Mouse (Mus musculus): Measurements from ENCODE around the gene Plch1. TPM values are rescaled to one million over a fixed set of nuclear protein-coding genes. Genes with fewer than 3 reads are reported as not detected.

Gene Plch1
- polyA plus RNA-seq, 1 experiment from 2014 or later: 0.49 TPM

DNA sequence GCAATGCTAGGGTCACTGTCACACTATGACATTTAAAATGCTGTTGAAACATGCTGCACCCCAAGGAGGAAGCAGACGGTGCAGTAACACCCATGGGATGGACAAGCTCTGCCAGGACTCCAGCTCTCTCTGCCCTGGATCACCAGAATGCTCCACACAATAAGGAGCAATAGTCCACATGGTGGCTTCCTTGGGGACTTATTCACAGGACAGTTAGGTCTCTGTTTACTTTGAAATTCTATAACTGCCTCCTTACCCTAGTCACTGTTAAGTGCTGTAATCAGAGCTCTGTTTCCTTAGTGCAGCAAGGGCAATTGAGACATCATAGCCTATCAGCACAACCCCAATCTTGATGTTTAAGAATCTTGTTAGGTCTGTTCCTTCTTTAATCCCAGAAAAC is 92.4 kb downstream of the Plch1 start:
- Histone ChIP-seq H3K9me3 (no peaks in the 10 kb centered on the region), H3K27me3 (replicated peaks) (no peaks in the 10 kb centered on the region), H3K27ac (replicated peaks) (no peak overlapping the region), H3K9ac (no peak overlapping the region), H3K4me3 (no peak overlapping the region), H3K4me1 (no peaks in the 10 kb centered on the region), H3K4me2 (no peak overlapping the region), H3K36me3 (no peaks in the 10 kb centered on the region)
- WGBS: 47% methylated on average over 1 of the region's 1 CpGs
- no peak for ATAC-seq (ENCODE audit: extremely low read depth, insufficient number of reproducible peaks, low FRiP score, low TSS enrichment)

DNA sequence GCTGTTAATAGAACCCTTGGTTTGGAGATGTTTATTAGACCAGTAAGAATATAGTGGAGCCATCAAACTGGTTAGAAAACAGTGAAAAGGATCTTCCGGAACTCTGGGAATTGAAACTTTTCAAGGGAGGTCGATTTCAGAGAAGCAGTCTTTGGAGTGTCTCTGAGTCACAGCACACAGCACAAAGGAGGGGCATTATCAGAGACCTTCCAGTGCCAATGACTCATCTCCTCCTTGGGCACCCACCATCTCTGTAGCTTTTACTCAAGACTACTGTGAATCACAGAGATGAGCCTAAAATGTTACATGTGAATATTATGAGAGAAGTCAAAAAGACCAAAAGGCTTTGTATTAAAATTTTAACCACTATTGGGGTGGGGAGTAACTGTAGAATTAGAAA is 93.8 kb downstream of the Plch1 start:
- Histone ChIP-seq H3K9ac (no peak overlapping the region), H3K27ac (replicated peaks) (no peak overlapping the region), H3K4me2 (no peak overlapping the region), H3K27me3 (replicated peaks) (no peaks in the 10 kb centered on the region), H3K4me3 (no peak overlapping the region), H3K4me1 (no peaks in the 10 kb centered on the region), H3K36me3 (no peaks in the 10 kb centered on the region), H3K9me3 (no peaks in the 10 kb centered on the region)
- 77% methylated on average over 2 of the region's 2 CpGs for WGBS
- no peak for ATAC-seq (ENCODE audit: extremely low read depth, insufficient number of reproducible peaks, low FRiP score, low TSS enrichment)

DNA sequence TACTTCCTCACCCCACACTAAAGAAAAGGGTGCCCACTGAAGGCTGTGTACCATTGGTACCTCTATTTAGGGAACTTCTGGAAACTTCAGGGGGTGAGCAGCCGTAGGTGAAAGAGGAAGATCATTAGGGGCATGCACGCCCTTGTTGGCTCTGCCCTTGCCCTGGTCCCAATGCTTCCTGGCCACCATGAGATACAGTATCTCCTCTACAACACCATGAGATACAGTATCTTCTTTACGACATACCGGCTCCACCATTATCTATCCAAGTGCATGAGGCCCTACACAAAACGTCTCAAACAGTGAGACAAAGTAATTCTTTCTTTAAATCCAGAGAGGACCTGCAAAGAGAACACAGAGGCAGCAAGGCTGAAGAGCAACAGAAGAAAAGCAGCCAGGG is 98.6 kb downstream of the Plch1 start:
- no peak overlapping the region for H3K27ac ChIP-seq (replicated peaks)
- H3K4me3 ChIP-seq: no peak overlapping the region
- no peaks in the 10 kb centered on the region for H3K27me3 ChIP-seq (replicated peaks)
- 36% methylated on average over 5 of the region's 5 CpGs for WGBS
- ATAC-seq (ENCODE audit: extremely low read depth, insufficient number of reproducible peaks, low FRiP score, low TSS enrichment): no peak
- no peak overlapping the region for H3K4me2 ChIP-seq
- H3K4me1 ChIP-seq: no peaks in the 10 kb centered on the region
- no peaks in the 10 kb centered on the region for H3K9me3 ChIP-seq
- H3K36me3 ChIP-seq: no peaks in the 10 kb centered on the region
- no peak overlapping the region for H3K9ac ChIP-seq

DNA sequence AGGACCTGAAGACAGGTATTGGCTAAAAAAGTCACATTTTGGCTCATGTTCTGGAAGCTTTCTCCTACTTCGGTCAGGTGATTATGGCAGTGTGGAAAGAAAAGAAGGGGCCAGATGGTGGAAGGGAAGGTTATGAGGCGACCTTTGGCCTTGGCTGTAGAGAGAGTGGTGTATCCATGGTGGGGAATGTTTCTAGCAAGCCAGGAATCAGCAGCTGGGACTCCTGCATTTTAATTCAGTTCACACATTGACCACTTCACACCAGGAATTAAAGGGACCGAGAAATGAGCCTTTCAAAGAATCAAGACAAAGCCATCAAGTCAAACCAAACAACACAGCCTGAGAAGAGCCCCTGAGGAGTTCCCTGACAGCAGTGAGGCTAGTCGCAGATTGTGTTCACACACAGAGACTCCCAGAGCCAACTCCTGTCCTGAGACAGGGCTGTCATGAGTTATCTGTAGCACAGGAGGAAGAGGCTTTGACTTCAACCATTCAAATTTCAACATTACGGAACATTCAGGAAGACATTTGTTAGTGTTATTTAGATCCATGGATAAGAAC is 112.4 kb downstream of the Plch1 start:
- WGBS: 50% methylated on average over 5 of the region's 5 CpGs

DNA sequence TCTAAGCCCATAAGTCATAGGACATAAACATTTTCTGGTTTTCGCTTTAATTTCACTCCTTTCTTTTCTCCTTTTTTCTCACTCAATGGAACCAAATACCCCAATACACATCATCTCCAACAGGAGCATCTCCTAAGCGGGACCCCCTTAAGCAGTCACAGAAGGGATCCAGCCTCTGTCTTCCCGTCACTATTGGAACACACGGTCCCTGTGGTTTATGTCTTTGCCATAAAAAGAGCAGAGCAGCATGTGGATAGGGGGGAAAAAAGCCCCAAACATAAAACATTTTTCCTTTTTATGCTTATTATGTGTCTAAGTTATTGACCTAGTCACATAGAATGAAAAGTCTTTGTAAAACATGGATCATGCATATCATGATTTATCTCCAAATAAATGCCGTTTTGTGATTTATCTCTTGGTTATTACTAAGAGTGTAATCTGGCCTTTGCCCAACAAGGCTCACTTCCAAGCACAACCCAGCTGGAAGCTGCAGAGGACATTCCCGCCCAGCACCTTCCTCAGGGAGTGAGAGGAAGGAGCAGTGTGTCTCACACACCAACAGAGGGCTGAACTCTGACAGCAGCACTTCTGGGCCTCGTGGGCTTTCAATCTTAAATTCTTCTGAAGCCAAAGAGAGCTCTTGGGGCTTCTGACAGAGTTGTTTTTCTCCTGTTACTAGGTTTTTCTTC is 126.5 kb downstream of the Plch1 start:
- ATAC-seq (ENCODE audit: extremely low read depth, insufficient number of reproducible peaks, low FRiP score, low TSS enrichment): no peak
- no peak overlapping the region for H3K9ac ChIP-seq
- no peaks in the 10 kb centered on the region for H3K27me3 ChIP-seq (replicated peaks)
- no peak overlapping the region for H3K27ac ChIP-seq (replicated peaks)
- no peak overlapping the region for H3K4me3 ChIP-seq
- no peaks in the 10 kb centered on the region for H3K9me3 ChIP-seq
- H3K36me3 ChIP-seq: no peaks in the 10 kb centered on the region
- no peak overlapping the region for H3K4me2 ChIP-seq
- WGBS: 64% methylated on average over 7 of the region's 7 CpGs
- H3K4me1 ChIP-seq: no peaks in the 10 kb centered on the region

More for the DNA sequence above, 112.4 kb downstream of the Plch1 start:
- Histone ChIP-seq H3K27ac (replicated peaks) (no peak overlapping the region), H3K9me3 (no peaks in the 10 kb centered on the region), H3K27me3 (replicated peaks) (no peaks in the 10 kb centered on the region), H3K4me2 (no peak overlapping the region), H3K4me3 (no peak overlapping the region), H3K36me3 (no peaks in the 10 kb centered on the region), H3K4me1 (no peaks in the 10 kb centered on the region), H3K9ac (no peak overlapping the region)
- ATAC-seq (ENCODE audit: extremely low read depth, insufficient number of reproducible peaks, low FRiP score, low TSS enrichment): no peak

DNA sequence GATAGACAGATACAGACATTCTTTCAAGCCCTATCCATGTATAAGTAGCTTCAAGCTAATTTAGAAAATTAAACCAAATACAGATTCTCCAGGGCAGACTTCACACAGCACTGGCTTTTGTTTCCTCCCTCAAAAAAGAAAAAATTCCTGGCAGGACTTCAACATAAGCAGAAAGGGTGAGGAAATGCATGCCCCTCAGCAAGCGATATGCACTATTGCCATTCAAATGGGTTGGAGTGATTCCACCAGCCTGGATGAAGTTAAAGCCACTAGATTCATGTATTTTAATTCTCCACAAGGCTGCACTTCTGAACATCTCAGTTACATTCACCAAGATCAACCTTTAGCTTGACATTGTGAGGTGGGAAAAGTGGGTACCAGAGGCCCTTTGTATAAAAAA is 138.5 kb downstream of the Plch1 start:
- ATAC-seq (ENCODE audit: extremely low read depth, insufficient number of reproducible peaks, low FRiP score, low TSS enrichment): no peak
- no peaks in the 10 kb centered on the region for H3K36me3 ChIP-seq

DNA sequence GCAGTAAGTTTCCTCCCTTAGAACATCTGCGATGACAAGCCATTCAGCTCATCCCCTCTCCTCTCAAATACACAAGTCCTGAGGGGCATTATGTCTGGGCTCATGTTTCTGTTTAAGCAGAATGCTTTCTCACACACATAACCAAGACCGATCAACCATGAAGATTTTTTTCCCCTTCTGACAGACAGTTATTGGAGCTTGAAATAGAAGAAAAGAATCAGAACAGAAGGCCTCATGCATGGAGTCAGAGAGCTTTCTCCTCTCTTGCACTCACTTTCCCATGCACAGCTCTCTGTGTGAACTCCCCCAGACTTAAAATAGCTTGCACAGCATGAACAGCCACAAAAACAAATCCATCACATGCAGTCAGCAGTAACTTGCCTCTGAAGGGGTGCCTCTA is 159.2 kb downstream of the Plch1 start:
- no peak overlapping the region for H3K4me3 ChIP-seq
- H3K9ac ChIP-seq: no peak overlapping the region
- no peak for ATAC-seq (ENCODE audit: extremely low read depth, insufficient number of reproducible peaks, low FRiP score, low TSS enrichment)
- no peaks in the 10 kb centered on the region for H3K9me3 ChIP-seq
- 69% methylated on average over 2 of the region's 2 CpGs for WGBS
- H3K27me3 ChIP-seq (replicated peaks): no peaks in the 10 kb centered on the region
- no peak overlapping the region for H3K4me2 ChIP-seq
- no peaks in the 10 kb centered on the region for H3K36me3 ChIP-seq
- H3K4me1 ChIP-seq: no peaks in the 10 kb centered on the region
- no peak overlapping the region for H3K27ac ChIP-seq (replicated peaks)

More for the DNA sequence above, 138.5 kb downstream of the Plch1 start:
- Histone ChIP-seq H3K9ac (no peak overlapping the region), H3K27ac (replicated peaks) (no peak overlapping the region), H3K27me3 (replicated peaks) (no peaks in the 10 kb centered on the region), H3K4me1 (0 out of 2 replicates have a peak, but pooled peaks cover 3% of the 10 kb centered on the region), H3K4me2 (no peak overlapping the region), H3K4me3 (no peak overlapping the region), H3K9me3 (no peaks in the 10 kb centered on the region)
- 50% methylated on average over 1 of the region's 1 CpGs for WGBS

DNA sequence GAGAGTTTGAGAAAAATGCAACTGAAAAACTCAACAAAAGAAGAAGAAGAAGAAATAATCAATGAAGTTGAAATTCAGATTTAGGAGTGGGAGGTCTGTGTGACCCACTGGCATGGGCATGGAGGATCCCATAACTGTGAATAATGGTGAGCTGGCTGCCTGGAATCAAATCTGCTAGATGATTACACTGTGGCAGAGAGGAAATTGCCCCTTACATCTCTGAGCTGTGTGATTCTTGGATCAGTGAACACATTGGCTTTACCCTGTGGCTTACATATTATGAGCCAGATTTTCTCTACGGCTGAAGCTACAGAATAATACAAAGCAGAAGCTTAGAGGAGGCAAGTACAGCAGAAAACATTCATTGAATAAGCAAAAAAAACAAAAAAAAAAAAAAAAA is 170.9 kb downstream of the Plch1 start:
- Histone ChIP-seq H3K4me2 (no peak overlapping the region), H3K9me3 (no peaks in the 10 kb centered on the region), H3K27ac (replicated peaks) (no peak overlapping the region), H3K4me1 (no peaks in the 10 kb centered on the region), H3K4me3 (no peak overlapping the region), H3K9ac (no peak overlapping the region), H3K27me3 (replicated peaks) (no peaks in the 10 kb centered on the region), H3K36me3 (no peaks in the 10 kb centered on the region)
- 81% methylated on average over 1 of the region's 1 CpGs for WGBS
- ATAC-seq (ENCODE audit: extremely low read depth, insufficient number of reproducible peaks, low FRiP score, low TSS enrichment): no peak

DNA sequence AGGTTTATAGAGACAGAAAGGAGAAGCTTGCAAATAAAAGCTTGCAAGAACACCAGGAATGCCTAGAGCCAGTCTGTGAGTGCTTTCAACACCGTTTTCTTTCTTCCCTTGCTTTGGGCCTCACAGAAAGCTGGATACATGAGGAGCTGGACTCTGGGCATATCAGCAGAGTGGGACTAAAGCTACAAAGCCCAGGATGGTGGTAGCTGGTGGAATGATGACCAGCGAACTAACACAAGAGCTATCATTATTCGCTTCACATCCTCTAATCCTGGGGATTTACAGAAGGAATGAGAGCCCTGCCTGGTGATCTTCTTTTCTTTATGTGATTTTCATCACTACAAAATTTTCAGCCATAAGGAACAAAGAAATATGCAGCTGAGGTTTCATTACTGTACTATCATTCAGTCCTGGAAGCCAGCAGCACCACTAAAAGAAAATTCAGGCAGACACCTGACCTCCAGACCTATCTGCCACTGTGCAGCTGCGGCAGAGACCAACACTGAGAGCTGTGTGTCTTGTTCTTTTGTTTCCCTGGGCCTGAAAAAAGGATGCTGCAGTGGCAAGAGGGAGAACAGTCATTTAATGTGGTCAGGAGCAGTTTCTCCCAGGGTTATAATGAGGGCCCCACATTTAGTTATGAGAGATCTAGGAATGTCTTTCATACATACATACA is 172.5 kb downstream of the Plch1 start:
- Histone ChIP-seq H3K9me3 (no peaks in the 10 kb centered on the region), H3K27ac (replicated peaks) (no peak overlapping the region), H3K4me1 (no peaks in the 10 kb centered on the region), H3K9ac (no peak overlapping the region), H3K4me2 (no peak overlapping the region), H3K27me3 (replicated peaks) (no peaks in the 10 kb centered on the region), H3K4me3 (no peak overlapping the region), H3K36me3 (no peaks in the 10 kb centered on the region)
- WGBS: 66% methylated on average over 4 of the region's 4 CpGs
- no peak for ATAC-seq (ENCODE audit: extremely low read depth, insufficient number of reproducible peaks, low FRiP score, low TSS enrichment)

DNA sequence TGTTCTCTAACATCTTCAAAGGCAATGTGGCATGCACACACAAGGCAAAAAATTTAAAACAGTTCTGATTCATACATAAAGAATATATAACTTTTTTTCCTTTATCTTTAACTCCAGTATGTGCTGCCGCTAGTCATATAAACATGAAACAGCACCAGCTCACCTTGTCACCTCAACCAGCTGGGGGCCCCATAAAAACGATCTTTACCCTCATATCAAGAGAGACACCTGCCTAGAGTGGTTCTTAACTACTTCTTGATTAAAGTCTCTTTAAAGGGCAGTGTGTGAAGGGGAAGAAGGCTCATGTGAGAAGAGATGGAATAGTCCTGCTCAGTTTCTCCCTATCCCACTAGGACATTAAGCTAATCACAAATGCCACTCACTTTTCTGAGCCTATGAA is 205.6 kb downstream of the Plch1 start:
- no peaks in the 10 kb centered on the region for H3K36me3 ChIP-seq
- H3K4me3 ChIP-seq: no peak overlapping the region
- H3K27me3 ChIP-seq (replicated peaks): no peaks in the 10 kb centered on the region
- ATAC-seq (ENCODE audit: extremely low read depth, insufficient number of reproducible peaks, low FRiP score, low TSS enrichment): no peak
- H3K9ac ChIP-seq: no peak overlapping the region
- no peaks in the 10 kb centered on the region for H3K4me1 ChIP-seq
- WGBS: 64% methylated on average over 2 of the region's 2 CpGs
- H3K9me3 ChIP-seq: no peaks in the 10 kb centered on the region
- H3K27ac ChIP-seq (replicated peaks): no peak overlapping the region
- no peak overlapping the region for H3K4me2 ChIP-seq

DNA sequence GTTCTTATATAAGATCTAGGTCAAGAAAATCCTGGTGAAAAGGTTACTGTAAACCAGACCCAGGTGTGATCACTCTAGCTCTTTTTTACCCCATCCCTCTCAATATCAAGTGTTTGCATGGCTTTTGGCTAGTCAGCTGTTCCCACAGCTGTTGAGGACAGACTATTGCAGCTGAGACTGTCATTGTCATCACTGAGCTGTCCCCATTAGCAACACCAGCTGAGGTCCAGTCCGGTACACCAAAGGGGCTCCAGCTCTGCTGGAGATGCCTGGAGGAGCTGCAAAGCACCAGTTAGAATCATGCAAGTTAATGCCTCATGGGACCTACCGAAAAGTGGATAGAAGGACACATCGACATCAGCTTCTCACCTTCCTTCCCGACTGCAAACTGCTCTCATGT is 206.5 kb downstream of the Plch1 start:
- Histone ChIP-seq H3K27ac (replicated peaks) (no peak overlapping the region), H3K9ac (no peak overlapping the region), H3K4me1 (no peaks in the 10 kb centered on the region), H3K4me2 (no peak overlapping the region), H3K4me3 (no peak overlapping the region), H3K36me3 (no peaks in the 10 kb centered on the region), H3K27me3 (replicated peaks) (no peaks in the 10 kb centered on the region), H3K9me3 (no peaks in the 10 kb centered on the region)
- 83% methylated on average over 4 of the region's 4 CpGs for WGBS
- no peak for ATAC-seq (ENCODE audit: extremely low read depth, insufficient number of reproducible peaks, low FRiP score, low TSS enrichment)

DNA sequence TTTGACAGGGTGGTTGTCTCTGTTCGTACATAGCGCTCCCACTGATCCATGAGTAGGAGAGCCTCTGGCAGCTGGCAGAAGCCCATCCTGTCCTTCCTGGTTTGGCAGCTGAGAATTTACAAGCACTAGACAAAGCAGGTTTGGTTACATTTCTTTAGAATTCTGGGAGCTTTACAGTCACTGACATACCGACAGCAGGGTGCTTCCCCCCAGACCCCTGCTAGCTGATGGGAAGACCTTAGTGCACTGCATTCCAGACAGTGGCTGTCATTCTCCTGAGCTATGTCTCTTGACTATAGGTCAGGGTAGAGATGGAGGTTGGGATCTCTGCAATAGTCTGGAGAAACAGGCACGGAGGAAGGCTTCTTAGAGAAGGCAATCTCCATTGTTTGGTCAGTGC is 230.5 kb downstream of the Plch1 start:
- Histone ChIP-seq H3K4me2 (no peak overlapping the region), H3K4me3 (no peak overlapping the region), H3K4me1 (no peaks in the 10 kb centered on the region), H3K9ac (no peak overlapping the region), H3K27me3 (replicated peaks) (no peaks in the 10 kb centered on the region), H3K27ac (replicated peaks) (no peak overlapping the region), H3K36me3 (no peaks in the 10 kb centered on the region), H3K9me3 (no peaks in the 10 kb centered on the region)
- WGBS: 71% methylated on average over 4 of the region's 4 CpGs
- no peak for ATAC-seq (ENCODE audit: extremely low read depth, insufficient number of reproducible peaks, low FRiP score, low TSS enrichment)
